Mouse (Mus musculus) layer of hippocampus, postnatal 10 days (tissue): ENCODE measurements around the gene Hectd3. TPM values are rescaled to one million over a fixed set of nuclear protein-coding genes. Genes with fewer than 3 reads are reported as not detected.

ENCODE experiments used
- DNase-seq, 2 experiments: peaks; one replicate each; pipeline ENCODE4 v3.0.0; 2021; ENCODE audit warnings: low spot score in 2 of 2
- long read RNA-seq: library from polyadenylated mRNA; stranded (forward); transcript quantifications from one replicate; pipeline ENCODE4 v2.0.0, GENCODE M21; 2023
- total RNA-seq, 2 experiments: library from RNA; stranded (reverse); gene quantifications; 2 replicates each; pipeline ENCODE4 v1.2.3; 2021

Hectd3 gene
- 10 to 100 TPM; 44.3 to 52.2 TPM for total RNA-seq
- long read RNA-seq, full-length matches to known transcripts, result 17 of 32 reads
- long read RNA-seq, partial matches to known transcripts, result 7 of 32 reads
- long read RNA-seq, other reads (novel, unspliced or antisense), result 8 of 32 reads

GRCm38 (mm10) chr4:116995131-116995797, at the start of gene Hectd3:
Hectd3 (plus strand) TSS chr4:116995317.
- peak; percentile 50 to 63 for DNase-seq

GRCm38 (mm10) chr4:116951642-116952041, 43.5 kb upstream of the Hectd3 start:
- DNase-seq, result no peak

- DNase-seq, result no peak
Observed at GRCm38 (mm10) chr4:116954951-116955350, 40.2 kb upstream of the Hectd3 start.

GRCm38 (mm10) chr4:116976503-116976902, 18.6 kb upstream of the Hectd3 start:
- DNase-seq, result no peak

GRCm38 (mm10) chr4:116985681-116986080, 9.4 kb upstream of the Hectd3 start:
- DNase-seq, result no peak

- peak; percentile 75 to 80 for DNase-seq
Observed at GRCm38 (mm10) chr4:116986400-116987121, 8.6 kb upstream of the Hectd3 start.

- no peak for DNase-seq
Observed at GRCm38 (mm10) chr4:116987122-116987456, 8.0 kb upstream of the Hectd3 start.

GRCm38 (mm10) chr4:116989731-116990130, 5.4 kb upstream of the Hectd3 start:
- DNase-seq, result no peak

- peak; percentile 88 to 89 for DNase-seq
Observed at GRCm38 (mm10) chr4:116991366-116991765, 3.8 kb upstream of the Hectd3 start.

GRCm38 (mm10) chr4:116993672-116994621, 1.2 kb upstream of the Hectd3 start, which contains the start of gene Urod:
Urod (minus strand) TSS chr4:116994413.
- peak; percentile 89 to 94 for DNase-seq

GRCm38 (mm10) chr4:116995798-116996135, 650 bp downstream of the Hectd3 start:
- DNase-seq, result peak in 1 of 2 experiments; percentile 55

- DNase-seq, result no peak
Observed at GRCm38 (mm10) chr4:116999513-117000154, 4.5 kb downstream of the Hectd3 start.

- no peak for DNase-seq
Observed at GRCm38 (mm10) chr4:117001957-117002356, 6.8 kb downstream of the Hectd3 start.

GRCm38 (mm10) chr4:117002543-117003521, 7.7 kb downstream of the Hectd3 start:
- DNase-seq, result peak; percentile 61 to 69

- DNase-seq, result no peak
Observed at GRCm38 (mm10) chr4:117004649-117005048, 9.5 kb downstream of the Hectd3 start.

GRCm38 (mm10) chr4:117005611-117006400, 10.7 kb downstream of the Hectd3 start:
- no peak for DNase-seq

GRCm38 (mm10) chr4:117007058-117007457, 11.9 kb downstream of the Hectd3 start:
- no peak for DNase-seq

- no peak for DNase-seq
Observed at GRCm38 (mm10) chr4:117010231-117010630, 15.1 kb downstream of the Hectd3 start.

- DNase-seq, result no peak
Observed at GRCm38 (mm10) chr4:117013596-117013995, 18.5 kb downstream of the Hectd3 start.
